Comparison of ENCODE assay signal across 12 mouse cellular contexts in genomic region chr11:4190677-4191076, GRCm38 (mm10). TPM values are rescaled to one million over a fixed set of nuclear protein-coding genes. Genes with fewer than 3 reads are reported as not detected.
DNase-seq lines count a peak whose midpoint lies in the region; ATAC-seq and TF ChIP-seq lines count a peak whose summit lies in the region.
"Had no signal": no experiment of that assay in that cellular context is flagged by ENCODE, and none has a peak within 500 bp of the region (broad histone marks: within the 10 kb centered on the region; RNA-seq: fewer than 3 reads in every experiment).

No protein-coding gene starts in this region.

- H3K4me3 ChIP-seq in gastrocnemius, adult 2 months: peak overlapping the region; percentile 40
- no peak overlapping the region for H3K4me3 ChIP-seq in layer of hippocampus, adult 2 months
- no peak overlapping the region for H3K4me3 ChIP-seq in heart, postnatal 0 days (ENCODE audit: low read depth, low read length)

- H3K9me3 ChIP-seq in heart, postnatal 0 days (replicated peaks; ENCODE audit: control insufficient read depth, low read length): no peaks in the 10 kb centered on the region

- no peak for ATAC-seq in heart, postnatal 0 days (ENCODE audit: insufficient read depth, low read depth)
- no peak for ATAC-seq in megakaryocyte-erythroid progenitor cell, adult 5-6 weeks (replicated peaks; ENCODE audit: low FRiP score, low TSS enrichment, poor library complexity, severe bottlenecking)
- ATAC-seq: forebrain, embryonic 14.5 days had no signal

- no peak for TF ChIP-seq EP300 in heart, postnatal 0 days (IDR thresholded peaks at IDR 0.05; ENCODE audit: low read depth)

- no peak for DNase-seq in gastrocnemius, adult 2 months
- no peak for DNase-seq in gastrocnemius, postnatal 14 days
- DNase-seq in layer of hippocampus, adult 2 months (ENCODE audit: low spot score in 2 of 2): no peak
- DNase-seq in layer of hippocampus, postnatal 10 days (ENCODE audit: low spot score in 2 of 2): no peak
- DNase-seq in Muller cell, postnatal 12 days (ENCODE audit: inconsistent ontology term): peak; percentile 64
- no peak for DNase-seq in heart, postnatal 0 days (ENCODE audit: low spot score)
- DNase-seq in frontal cortex, postnatal 14 days (ENCODE audit: low spot score in 2 of 2): no peak
- DNase-seq: embryo, embryonic 11 days; kidney, postnatal 10 days; lung, adult 2 months had no signal

- TF ChIP-seq CTCF in gastrocnemius, adult 2 months (IDR thresholded peaks at IDR 0.05): no peak
- no peak for TF ChIP-seq CTCF in layer of hippocampus, adult 2 months (conservative IDR thresholded peaks at IDR 0.05)
- TF ChIP-seq CTCF in heart, postnatal 0 days (IDR thresholded peaks at IDR 0.05; ENCODE audit: low read depth): no peak

- H3K27ac ChIP-seq in gastrocnemius, adult 2 months: peak overlapping the region; percentile 81
- peak overlapping the region; percentile 70 for H3K27ac ChIP-seq in layer of hippocampus, adult 2 months
- peak overlapping the region; percentile 23; the same call in 1 of the 2 replicates for H3K27ac ChIP-seq in heart, postnatal 0 days (ENCODE audit: low read depth)

- H3K4me2 ChIP-seq in heart, postnatal 0 days (ENCODE audit: low read depth, low read length): no peak overlapping the region

- H3K4me1 ChIP-seq in heart, postnatal 0 days (ENCODE audit: control insufficient read depth, insufficient read depth): peaks cover 10% of the 10 kb centered on the region

- H3K9ac ChIP-seq in heart, postnatal 0 days (replicated peaks; ENCODE audit: low read depth, low read length): no peak overlapping the region

- intact Hi-C loops in gastrocnemius, adult 2 months (cut with DNase I): no loop called here
- intact Hi-C loops in gastrocnemius, postnatal 14 days (cut with DNase I; ENCODE audit: low total_unique reads): no loop called here

- WGBS in heart, postnatal 0 days: 82% methylated on average over 3 of the region's 3 CpGs

- H3K27me3 ChIP-seq in heart, postnatal 0 days (ENCODE audit: control insufficient read depth, insufficient read depth, low read length): no peaks in the 10 kb centered on the region

- no peaks in the 10 kb centered on the region for H3K36me3 ChIP-seq in heart, postnatal 0 days (replicated peaks; ENCODE audit: control insufficient read depth, insufficient read depth, low read length)

RNA-seq across cellular contexts. Expression of gene Tbc1d10a, which starts 4.1 kb away (rescaled TPM):
- total RNA-seq in gastrocnemius, adult 2 months (2021): 1 to 10 TPM; 3.1 to 5.2 TPM
- total RNA-seq in gastrocnemius, postnatal 14 days (2021): 1 to 10 TPM; 5.3 to 5.4 TPM
- 10 to 100 TPM; 27.3 to 29.4 TPM for total RNA-seq in layer of hippocampus, adult 2 months (2021)
- total RNA-seq in layer of hippocampus, postnatal 10 days (2021): 10 to 100 TPM; 28.4 to 31.1 TPM
- 17.5 and 31.3 TPM in 2 replicates for total RNA-seq in heart, postnatal 0 days (2014; rRNA removed; ENCODE audit: low replicate concordance)
- polyA plus RNA-seq in heart, postnatal 0 days (2015; fragmentation: Nextera tagmentation; extraction: Ambion mirVana): 10.9 and 11.4 TPM in 2 replicates
- total RNA-seq in megakaryocyte-erythroid progenitor cell, adult 5-6 weeks (2014; fragmentation: Nextera tagmentation): 5.9 and 8.0 TPM in 2 replicates
- total RNA-seq in megakaryocyte-erythroid progenitor cell, adult 5-6 weeks (2017): 1.8 and 2.2 TPM in 2 replicates

RNA-seq across cellular contexts. Expression of gene Castor1, which starts 27.3 kb away (rescaled TPM):
- total RNA-seq in gastrocnemius, adult 2 months (2021): 1 to 10 TPM; 2.0 to 2.6 TPM
- 1 to 10 TPM; 4.3 to 8.9 TPM for total RNA-seq in gastrocnemius, postnatal 14 days (2021)
- 1 to 10 TPM; 5.3 to 5.8 TPM for total RNA-seq in layer of hippocampus, adult 2 months (2021)
- 1 to 10 TPM; 4.0 to 5.5 TPM for total RNA-seq in layer of hippocampus, postnatal 10 days (2021)
- 25.1 and 32.6 TPM in 2 replicates for total RNA-seq in heart, postnatal 0 days (2014; rRNA removed; ENCODE audit: low replicate concordance)
- 8.1 and 8.4 TPM in 2 replicates for polyA plus RNA-seq in heart, postnatal 0 days (2015; fragmentation: Nextera tagmentation; extraction: Ambion mirVana)
- total RNA-seq in megakaryocyte-erythroid progenitor cell, adult 5-6 weeks (2014; fragmentation: Nextera tagmentation): 1.2 TPM in 1 of 2 replicates, not detected in the other
- total RNA-seq in megakaryocyte-erythroid progenitor cell, adult 5-6 weeks (2017): 0.15 TPM in 1 of 2 replicates, not detected in the other

RNA-seq across cellular contexts. Expression of gene Sf3a1, which starts 30.5 kb away (rescaled TPM):
- total RNA-seq in gastrocnemius, adult 2 months (2021): 10 to 100 TPM; 13.9 to 19.6 TPM
- 10 to 100 TPM; 17.1 to 22.8 TPM for total RNA-seq in gastrocnemius, postnatal 14 days (2021)
- 10 to 100 TPM; 72.3 to 74.1 TPM for total RNA-seq in layer of hippocampus, adult 2 months (2021)
- 10 to 100 TPM; 61.1 to 72.9 TPM for total RNA-seq in layer of hippocampus, postnatal 10 days (2021)
- total RNA-seq in heart, postnatal 0 days (2014; rRNA removed; ENCODE audit: low replicate concordance): 14.0 and 20.6 TPM in 2 replicates
- polyA plus RNA-seq in heart, postnatal 0 days (2015; fragmentation: Nextera tagmentation; extraction: Ambion mirVana): 16.4 and 16.7 TPM in 2 replicates
- total RNA-seq in megakaryocyte-erythroid progenitor cell, adult 5-6 weeks (2014; fragmentation: Nextera tagmentation): 74.9 and 93.2 TPM in 2 replicates
- 42.5 and 64.9 TPM in 2 replicates for total RNA-seq in megakaryocyte-erythroid progenitor cell, adult 5-6 weeks (2017)

RNA-seq across cellular contexts. Expression of gene Ccdc157, which starts 30.6 kb away (rescaled TPM):
- 1 to 10 TPM; 3.2 to 3.4 TPM for total RNA-seq in gastrocnemius, adult 2 months (2021)
- 1 to 10 TPM; 3.3 to 5.6 TPM for total RNA-seq in gastrocnemius, postnatal 14 days (2021)
- 10 to 100 TPM; 12.2 to 12.8 TPM for total RNA-seq in layer of hippocampus, adult 2 months (2021)
- 10 to 100 TPM; 13.4 to 14.6 TPM for total RNA-seq in layer of hippocampus, postnatal 10 days (2021)
- 4.5 and 6.5 TPM in 2 replicates for total RNA-seq in heart, postnatal 0 days (2014; rRNA removed; ENCODE audit: low replicate concordance)
- 2.7 and 2.8 TPM in 2 replicates for polyA plus RNA-seq in heart, postnatal 0 days (2015; fragmentation: Nextera tagmentation; extraction: Ambion mirVana)
- total RNA-seq in megakaryocyte-erythroid progenitor cell, adult 5-6 weeks (2014; fragmentation: Nextera tagmentation): 0.48 and 2.6 TPM in 2 replicates
- 0.80 and 2.9 TPM in 2 replicates for total RNA-seq in megakaryocyte-erythroid progenitor cell, adult 5-6 weeks (2017)

RNA-seq across cellular contexts. Expression of gene Osm, which starts 45.5 kb away (rescaled TPM):
- total RNA-seq in gastrocnemius, adult 2 months (2021): not detected
- total RNA-seq in gastrocnemius, postnatal 14 days (2021): not detected
- under 1 TPM; 0.15 to 0.20 TPM for total RNA-seq in layer of hippocampus, adult 2 months (2021)
- not detected for total RNA-seq in layer of hippocampus, postnatal 10 days (2021)
- total RNA-seq in heart, postnatal 0 days (2014; rRNA removed; ENCODE audit: low replicate concordance): 0.84 TPM in 1 of 2 replicates, not detected in the other
- 0.10 TPM in 1 of 2 replicates, not detected in the other for polyA plus RNA-seq in heart, postnatal 0 days (2015; fragmentation: Nextera tagmentation; extraction: Ambion mirVana)
- total RNA-seq in megakaryocyte-erythroid progenitor cell, adult 5-6 weeks (2014; fragmentation: Nextera tagmentation): 3.3 and 5.6 TPM in 2 replicates
- 5.3 and 7.2 TPM in 2 replicates for total RNA-seq in megakaryocyte-erythroid progenitor cell, adult 5-6 weeks (2017)

Comparison
In these comparisons a context has a peak if more than half of its experiments do, and no peak if none do; other contexts are left out.
1. H3K27ac ChIP-seq: peak in every context shown above with its lines; median percentile 81 in gastrocnemius, adult 2 months; 70 in layer of hippocampus, adult 2 months; 23 in heart, postnatal 0 days.